Mouse (Mus musculus): ENCODE results near the gene Fgfr3.
A peak's percentile ranks its signal among the peaks of the same experiment; 100 is the strongest.

The Fgfr3 gene

DNA sequence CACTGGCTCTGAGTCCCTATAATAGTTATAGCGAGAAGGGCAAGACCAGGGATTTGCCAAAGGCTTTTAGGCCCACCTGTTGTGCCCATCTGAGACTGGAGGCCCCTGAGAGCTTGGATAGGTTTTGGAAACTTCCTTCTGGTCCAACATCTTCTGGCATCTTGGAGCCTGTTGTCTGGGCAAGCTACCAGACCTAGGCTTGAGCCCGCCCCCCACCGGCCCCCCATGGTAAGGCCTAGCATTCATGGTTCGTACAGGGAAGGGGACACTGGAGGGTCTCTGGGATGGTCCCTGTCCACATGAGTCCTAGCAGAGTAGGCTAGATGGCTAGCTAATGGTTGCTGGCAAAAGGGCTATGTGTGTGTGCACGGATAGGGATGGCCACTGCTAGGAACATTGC is 22.8 kb upstream of the Fgfr3 start:
- DNase-seq, result no peak

- no peak for DNase-seq
Observed at GRCm38 (mm10) chr5:33700010-33700409, 21.5 kb upstream of the Fgfr3 start.

- no peak for DNase-seq
Observed at GRCm38 (mm10) chr5:33701832-33702231, 19.6 kb upstream of the Fgfr3 start.

- DNase-seq, result no peak
Observed at GRCm38 (mm10) chr5:33703999-33704398, 17.5 kb upstream of the Fgfr3 start.

- peak; percentile 75 for DNase-seq
Observed at GRCm38 (mm10) chr5:33704945-33705611, 16.4 kb upstream of the Fgfr3 start.

GRCm38 (mm10) chr5:33705612-33706349 is 15.7 kb upstream of the Fgfr3 start:
- no peak for DNase-seq

DNA sequence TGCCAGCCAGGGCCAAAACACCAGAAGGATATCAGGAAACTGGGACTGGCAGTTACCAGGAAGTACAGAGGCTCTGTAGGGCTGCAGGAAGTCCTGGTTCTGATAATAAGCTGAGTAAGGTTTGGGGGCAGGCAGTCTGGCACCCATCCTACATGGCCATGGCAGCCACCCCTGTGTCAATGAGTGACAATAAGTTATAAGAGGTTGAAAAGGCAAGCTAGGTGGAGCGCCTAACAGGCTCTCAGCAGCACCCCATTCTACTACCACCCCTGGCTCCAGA is 15.2 kb upstream of the Fgfr3 start:
- no peak for DNase-seq

DNA sequence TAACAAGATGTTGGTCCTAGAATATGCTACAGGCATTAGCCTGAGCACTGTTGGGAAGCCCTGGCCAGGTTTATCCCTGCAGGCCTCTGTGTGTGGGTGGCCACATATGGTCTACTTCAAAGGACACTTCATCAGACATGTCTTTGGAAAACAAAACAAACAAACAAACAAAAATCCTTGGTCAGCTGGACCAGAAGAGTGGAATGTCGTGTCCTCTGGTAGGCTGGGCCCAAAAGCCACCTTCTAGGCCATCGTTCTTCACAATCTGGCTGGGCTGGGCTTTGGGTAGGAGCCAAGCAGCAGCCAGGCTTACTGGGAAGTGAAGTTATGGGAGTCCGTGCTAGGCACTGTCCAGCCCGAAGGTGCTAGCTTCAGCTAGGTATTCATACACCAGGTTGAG is 14.3 kb upstream of the Fgfr3 start:
- no peak for DNase-seq

DNA sequence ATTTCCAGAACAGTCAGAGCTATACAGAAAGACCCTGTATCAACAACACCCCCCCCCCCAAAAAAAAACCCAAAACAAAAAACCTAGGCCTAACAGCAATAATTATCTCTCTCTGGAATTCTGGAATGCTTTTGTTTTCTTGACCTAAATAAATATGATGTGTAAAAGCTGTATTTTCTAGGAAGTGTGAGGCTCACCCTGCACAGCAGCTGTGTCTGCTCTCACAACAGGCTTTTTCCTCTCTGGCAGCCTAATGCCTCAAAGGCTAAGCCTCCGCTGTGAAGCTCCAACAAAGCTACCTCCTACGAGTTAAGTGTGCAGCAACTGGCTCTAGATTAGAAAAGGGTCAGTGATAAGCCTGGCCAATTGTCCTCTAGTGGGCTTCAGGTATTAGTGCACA is 12.4 kb upstream of the Fgfr3 start:
- no peak for DNase-seq

- no peak for DNase-seq
Observed at GRCm38 (mm10) chr5:33712550-33712949, 8.9 kb upstream of the Fgfr3 start.

- no peak for DNase-seq
Observed at GRCm38 (mm10) chr5:33715182-33715581, 6.3 kb upstream of the Fgfr3 start.

GRCm38 (mm10) chr5:33716467-33716866 is 5.0 kb upstream of the Fgfr3 start:
- no peak for DNase-seq

- DNase-seq, result no peak
Observed at GRCm38 (mm10) chr5:33718460-33718859, 3.0 kb upstream of the Fgfr3 start.

DNA sequence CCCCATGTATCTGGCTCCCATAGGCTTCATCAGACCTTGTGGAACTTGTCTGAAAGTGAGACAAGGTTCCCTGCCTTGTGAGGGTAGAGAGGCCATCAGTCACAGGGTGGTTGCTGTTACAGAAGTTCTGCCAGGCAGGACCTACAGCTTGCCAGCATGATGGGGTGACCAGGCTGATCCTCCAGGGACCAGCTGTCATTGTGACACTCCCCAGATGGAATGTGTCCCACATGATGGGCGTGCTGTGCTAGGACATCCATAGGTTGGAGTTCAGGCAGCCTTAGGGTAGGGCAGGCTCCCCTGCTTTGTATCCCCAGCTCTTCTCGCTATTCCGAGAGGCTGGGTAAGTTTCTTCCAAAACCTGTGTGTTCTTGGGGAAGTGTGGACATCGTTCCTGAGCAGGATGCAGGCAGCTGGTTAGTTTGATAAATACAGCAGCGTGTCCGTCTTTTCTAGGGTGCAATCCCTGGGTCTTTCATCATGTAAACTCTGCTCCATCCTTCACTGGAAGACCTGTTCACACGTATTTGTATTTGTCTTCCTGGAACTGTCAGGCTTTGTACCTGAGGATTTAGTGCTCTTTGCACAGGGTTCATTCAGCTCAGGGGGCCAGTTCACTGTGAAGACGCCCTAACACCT is 503 bp upstream of the Fgfr3 start:
- no peak for DNase-seq

GRCm38 (mm10) chr5:33722266-33723018 is 968 bp downstream of the Fgfr3 start:
- DNase-seq, result no peak

GRCm38 (mm10) chr5:33723019-33723640 is 1.7 kb downstream of the Fgfr3 start:
- no peak for DNase-seq

DNA sequence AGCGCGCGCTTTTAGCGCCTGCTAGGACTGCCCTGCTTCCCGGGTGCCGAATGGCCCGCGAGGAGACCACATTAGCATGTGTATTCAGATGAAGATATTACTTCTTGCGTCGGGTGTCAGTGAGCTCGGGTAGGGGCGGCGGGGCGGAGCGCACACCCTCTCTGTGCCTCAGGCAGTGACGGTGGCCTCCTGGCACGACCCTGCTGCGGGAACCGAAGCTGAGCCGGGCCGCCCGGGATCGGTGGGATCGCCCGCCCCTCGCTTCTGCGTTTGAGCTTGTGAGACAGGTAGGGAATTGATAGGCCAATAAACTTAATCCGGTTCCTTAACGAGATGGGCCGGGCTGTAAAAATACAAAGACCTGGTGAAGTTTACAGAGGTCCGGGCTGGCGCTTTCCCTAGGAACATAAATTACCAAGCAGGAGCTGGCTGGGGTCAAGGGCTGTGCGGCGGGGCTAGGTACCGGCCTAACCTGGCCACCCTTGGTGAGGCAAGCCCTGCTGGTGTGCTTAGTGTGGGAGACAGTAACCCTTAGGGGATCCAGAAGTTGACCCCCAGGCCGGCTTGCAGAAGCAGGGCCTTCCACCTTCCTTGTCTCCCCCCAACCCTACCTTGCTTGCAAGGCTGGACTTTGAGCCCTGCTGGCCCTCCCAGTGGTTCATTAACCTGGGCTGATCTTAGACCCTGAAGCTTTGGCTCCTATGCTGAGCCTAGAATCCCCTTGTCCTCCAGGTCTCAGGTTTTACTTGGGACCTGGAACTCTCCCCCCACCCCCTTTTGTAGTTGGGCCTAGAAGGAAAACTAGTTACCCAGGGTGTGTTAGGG is 2.4 kb downstream of the Fgfr3 start:
- DNase-seq, result no peak

GRCm38 (mm10) chr5:33726081-33726647 is 4.7 kb downstream of the Fgfr3 start:
- DNase-seq, result peak; percentile 59

GRCm38 (mm10) chr5:33726891-33727290 is 5.4 kb downstream of the Fgfr3 start:
- DNase-seq, result no peak

DNA sequence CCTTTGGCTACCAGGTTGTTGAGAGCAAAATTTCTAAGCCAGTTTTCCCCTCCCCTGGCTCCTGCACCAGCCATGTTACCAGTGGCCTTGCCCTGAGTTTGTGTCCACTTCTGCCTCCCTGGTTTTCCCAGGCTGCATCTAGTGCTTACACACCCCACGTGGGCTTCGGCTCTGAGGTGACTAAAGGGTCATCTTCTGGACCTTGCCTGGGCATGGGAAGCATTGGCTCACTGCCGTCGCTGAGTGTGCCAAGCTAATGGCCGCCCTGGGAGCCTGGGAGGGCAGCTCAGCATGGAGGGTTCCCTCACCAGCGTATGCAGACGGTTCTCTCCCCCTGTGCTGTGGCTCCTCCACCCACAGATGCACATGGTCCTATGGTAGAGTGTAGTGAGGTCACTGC is 7.4 kb downstream of the Fgfr3 start:
- no peak for DNase-seq

DNA sequence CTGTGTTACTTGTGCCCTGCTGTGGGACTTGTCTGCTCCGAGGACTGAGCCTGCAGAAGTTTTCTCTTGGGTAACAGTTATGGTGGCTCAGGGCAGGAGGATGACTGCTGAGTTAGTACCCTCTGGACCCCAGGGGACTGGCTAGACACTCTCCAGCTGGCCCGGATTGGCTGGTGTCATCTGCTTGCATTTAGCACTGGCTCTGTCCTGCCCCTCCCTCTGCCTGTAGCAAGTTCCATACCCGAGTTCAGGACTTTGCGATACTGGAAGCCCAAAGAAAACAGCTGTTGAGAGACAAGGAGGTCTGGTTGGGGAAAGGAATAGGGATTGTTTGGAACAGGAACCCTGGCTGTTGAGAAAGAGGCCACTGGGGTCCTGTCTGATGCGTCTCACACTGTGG is 9.0 kb downstream of the Fgfr3 start:
- no peak for DNase-seq

DNA sequence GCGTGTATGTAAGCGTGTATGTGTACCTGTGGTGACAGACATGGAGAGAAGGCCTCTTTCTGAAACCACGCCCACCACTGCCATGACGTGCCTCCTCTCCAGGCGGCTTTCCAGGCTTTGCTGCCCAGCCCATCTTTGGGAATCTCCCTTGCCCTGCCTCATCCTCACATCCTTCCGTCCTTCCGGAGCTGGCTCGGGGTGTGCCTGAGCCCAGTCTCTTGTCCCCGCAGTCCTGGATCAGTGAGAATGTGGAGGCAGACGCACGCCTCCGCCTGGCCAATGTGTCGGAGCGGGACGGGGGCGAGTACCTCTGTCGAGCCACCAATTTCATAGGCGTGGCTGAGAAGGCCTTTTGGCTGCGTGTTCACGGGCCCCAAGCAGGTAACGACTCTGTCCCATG is 9.6 kb downstream of the Fgfr3 start:
- peak; percentile 22 for DNase-seq
